In the genomic region with DNA sequence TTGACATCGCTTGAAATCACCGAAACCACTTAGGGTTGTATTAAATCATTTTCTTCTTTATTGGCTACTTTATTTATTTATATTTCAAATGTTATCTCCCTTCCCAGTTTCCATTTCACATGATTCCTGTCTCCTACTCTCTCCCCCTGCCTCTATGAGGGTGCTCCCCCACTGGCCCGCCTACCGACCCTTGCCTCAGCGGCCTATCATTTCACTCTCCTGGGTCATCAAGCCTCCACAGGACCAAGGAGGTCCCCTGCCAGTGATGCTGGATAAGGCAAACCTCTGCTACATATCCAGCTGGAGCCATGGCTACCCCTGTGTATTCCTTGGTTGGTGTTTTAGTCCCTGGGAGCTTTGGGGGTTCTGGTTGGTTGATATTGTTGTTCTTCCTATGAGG, we compare ENCODE assay signal across 16 mouse cellular contexts.
"Had no signal": no experiment of that assay in that cellular context is flagged by ENCODE, and none has a peak within 500 bp of the region (broad histone marks: within the 10 kb centered on the region; RNA-seq: fewer than 3 reads in every experiment).

No protein-coding gene starts in this region.

- H3K4me2 ChIP-seq: neural tube, embryonic 13.5 days; neural tube, embryonic 15.5 days; stomach, embryonic 15.5 days had no signal

- H3K4me3 ChIP-seq: neural tube, embryonic 13.5 days; neural tube, embryonic 15.5 days; stomach, embryonic 15.5 days had no signal

- H3K36me3 ChIP-seq: neural tube, embryonic 13.5 days; neural tube, embryonic 15.5 days; stomach, embryonic 15.5 days had no signal

- H3K9ac ChIP-seq: neural tube, embryonic 13.5 days; neural tube, embryonic 15.5 days; stomach, embryonic 15.5 days had no signal

- H3K27me3 ChIP-seq: neural tube, embryonic 13.5 days; neural tube, embryonic 15.5 days; stomach, embryonic 15.5 days had no signal

- H3K27ac ChIP-seq: neural tube, embryonic 13.5 days; neural tube, embryonic 15.5 days; stomach, embryonic 15.5 days; stomach, postnatal 0 days had no signal

- H3K9me3 ChIP-seq: neural tube, embryonic 13.5 days; neural tube, embryonic 15.5 days; stomach, embryonic 15.5 days had no signal

- H3K4me1 ChIP-seq: neural tube, embryonic 13.5 days; neural tube, embryonic 15.5 days; stomach, embryonic 15.5 days had no signal

- DNase-seq: retina, postnatal 1 day; right cerebral cortex, adult 18-20 months; right cerebral cortex, postnatal 14 days; right cerebral cortex, postnatal 25 days; right cerebral cortex, postnatal 4 days; spleen, adult 18-20 months; thymus, adult 18-20 months; thymus, adult 2 months; thymus, postnatal 14 days; thymus, postnatal 25 days; thymus, postnatal 36 days; thymus, postnatal 4 days had no signal
